Mouse (Mus musculus) midbrain, embryonic 10.5 days (tissue): ENCODE measurements around the gene Olfr417. TPM values are rescaled to one million over a fixed set of nuclear protein-coding genes. Genes with fewer than 3 reads are reported as not detected.
"Not testable (repeated sequence)": the region's sequence is repeated elsewhere in the genome, so short reads cannot be mapped to it uniquely, and the experiment has no call there.

ENCODE experiments used
- DNase-seq: peaks from one replicate; pipeline ENCODE4 v3.0.0-alpha.2; 2017; ENCODE audit warnings: low spot score
- H3K27ac ChIP-seq: fragments of 300-500 bp; sonication (generic); replicated peaks from 2 replicates; pipeline ENCODE4 v1.5.1; 2016; ENCODE audit warnings: mild to moderate bottlenecking
- H3K27me3 ChIP-seq: fragments of 300-500 bp; sonication (generic); 2 replicates; pipeline ENCODE4 v1.6.1; 2016; ENCODE audit warnings: low read depth, mild to moderate bottlenecking; ENCODE audit not compliant: poor library complexity, severe bottlenecking
- H3K36me3 ChIP-seq: fragments of 300-500 bp; sonication (generic); 2 replicates; pipeline ENCODE4 v1.6.1; 2016; ENCODE audit warnings: mild to moderate bottlenecking, moderate library complexity
- H3K4me1 ChIP-seq: fragments of 300-500 bp; sonication (generic); 2 replicates; pipeline ENCODE4 v1.6.1; 2016
- H3K4me3 ChIP-seq: fragments of 300-500 bp; sonication (generic); 2 replicates; pipeline ENCODE4 v1.5.1; 2016; ENCODE audit warnings: mild to moderate bottlenecking, moderate library complexity
- H3K9me3 ChIP-seq: fragments of 300-500 bp; sonication (generic); replicated peaks from 2 replicates; pipeline ENCODE4 v1.6.1; 2016; ENCODE audit warnings: mild to moderate bottlenecking
- WGBS: fragments of 180-500 bp; shearing (Covaris S2); methylation state at CpG from one replicate; pipeline ENCODE4 v1.1.7; 2016; 5-methylcytosine and 5-hydroxymethylcytosine counted together
- polyA plus RNA-seq: library from polyadenylated mRNA; unstranded; fragments of >200 nt; fragmentation: Nextera tagmentation; extraction: Ambion mirVana; gene quantifications from 2 replicates; pipeline ENCODE4 v1.2.1, GENCODE M21; 2016

Gene Olfr417
- polyA plus RNA-seq, result not detected in 2 replicates

DNA sequence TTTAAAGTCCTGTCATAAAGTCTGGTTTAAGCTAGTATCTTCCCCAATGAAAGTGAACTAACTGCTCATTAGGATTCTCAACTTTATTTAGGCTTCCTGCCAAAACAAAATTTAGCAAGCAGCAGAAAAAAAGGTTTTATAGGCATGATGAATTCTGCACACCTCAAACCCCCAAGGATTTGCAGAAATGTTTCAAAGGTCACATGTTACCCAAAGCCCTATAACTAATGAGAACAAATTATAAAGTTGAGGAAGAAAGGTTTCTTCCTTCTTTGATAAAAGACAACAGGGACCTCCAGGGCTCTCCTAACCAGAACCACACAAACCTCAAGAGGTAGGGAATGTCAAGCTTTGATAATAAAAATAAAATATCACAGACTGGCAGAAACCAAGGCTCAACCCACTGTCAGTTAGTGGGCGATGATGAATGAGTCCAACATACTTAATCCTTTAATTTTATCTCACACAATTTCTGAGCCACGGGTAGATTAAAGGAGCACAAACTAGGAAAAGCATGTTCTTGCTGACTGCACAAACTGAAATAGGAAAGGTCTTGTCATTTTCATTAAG is at the start of gene Olfr417:
Gene Olfr417 (plus strand): TSS at position 241 of the 570 bp plus-strand sequence.
- Histone ChIP-seq H3K9me3 (no peaks in the 10 kb centered on the region), H3K4me3 (no peak within 1 kb of the TSS), H3K27me3 (no peaks in the 10 kb centered on the region), H3K36me3 (no peaks in the 10 kb centered on the region), H3K27ac (no peak within 1 kb of the TSS), H3K4me1 (no peaks in the 10 kb centered on the region)
- DNase-seq, result no peak
- WGBS, result 81% methylated on average over 2 of the region's 2 CpGs

GRCm38 (mm10) chr1:174317308-174317707 is 47.6 kb upstream of the Olfr417 start:
- Histone ChIP-seq H3K4me1 (no peaks in the 10 kb centered on the region), H3K9me3 (no peaks in the 10 kb centered on the region), H3K27me3 (no peaks in the 10 kb centered on the region), H3K4me3 (no peak overlapping the region), H3K36me3 (no peaks in the 10 kb centered on the region), H3K27ac (no peak overlapping the region)
- WGBS, result 83% methylated on average over 2 of the region's 2 CpGs
- no peak for DNase-seq

DNA sequence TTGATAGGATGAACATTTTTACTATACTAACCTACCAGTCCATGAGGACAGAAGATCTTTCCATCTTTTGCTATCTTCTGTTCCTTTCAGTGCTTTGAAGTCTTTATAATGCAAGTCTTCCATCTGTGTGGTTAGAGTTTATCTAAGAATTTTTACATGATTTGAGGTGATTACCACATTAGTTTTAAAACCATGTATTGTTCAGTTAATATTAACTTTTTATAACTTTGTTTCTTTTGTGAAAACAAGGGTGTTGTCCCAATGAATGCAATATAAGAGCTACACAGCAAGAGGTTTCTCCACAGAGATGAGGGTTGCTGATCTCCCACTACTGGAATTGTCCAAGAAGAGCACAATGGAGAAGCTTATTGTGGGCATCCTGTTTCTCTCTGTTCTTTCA is 34.7 kb upstream of the Olfr417 start, which contains the start of gene Mptx1:
Gene Mptx1 (plus strand): TSS at position 301 of the 400 bp plus-strand sequence.
- DNase-seq, result no peak
- H3K9me3 ChIP-seq, result no peaks in the 10 kb centered on the region
- no peak within 1 kb of the TSS for H3K27ac ChIP-seq
- H3K36me3 ChIP-seq, result no peaks in the 10 kb centered on the region
- H3K27me3 ChIP-seq, result no peaks in the 10 kb centered on the region
- H3K4me3 ChIP-seq, result no peak within 1 kb of the TSS
- no peaks in the 10 kb centered on the region for H3K4me1 ChIP-seq

GRCm38 (mm10) chr1:174353636-174354035 is 11.3 kb upstream of the Olfr417 start:
- 70% methylated on average over 1 of the region's 1 CpGs for WGBS

DNA sequence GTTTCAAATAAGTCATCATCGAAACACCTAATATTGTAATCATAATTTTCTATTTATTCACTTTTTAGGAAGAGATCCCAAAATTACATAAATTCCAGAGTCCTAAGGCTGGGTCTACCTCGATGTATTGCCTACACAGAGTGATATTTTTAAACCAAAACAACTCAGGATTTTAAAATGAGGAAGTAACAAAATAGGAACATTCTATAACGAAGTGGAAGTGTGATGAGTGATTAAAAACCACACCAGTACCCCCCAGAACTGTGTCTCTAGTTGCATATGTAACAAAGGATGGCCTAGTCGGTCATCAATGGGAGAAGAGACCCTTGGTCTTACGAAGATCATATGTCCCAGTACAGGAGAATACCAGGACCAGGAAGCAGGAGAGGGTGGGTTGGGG is 10.3 kb upstream of the Olfr417 start:
- no peaks in the 10 kb centered on the region for H3K4me1 ChIP-seq
- WGBS, result 80% methylated on average over 5 of the region's 5 CpGs
- no peak overlapping the region for H3K27ac ChIP-seq
- no peaks in the 10 kb centered on the region for H3K9me3 ChIP-seq
- H3K4me3 ChIP-seq, result no peak overlapping the region
- no peak for DNase-seq
- H3K27me3 ChIP-seq, result no peaks in the 10 kb centered on the region
- H3K36me3 ChIP-seq, result no peaks in the 10 kb centered on the region

More at GRCm38 (mm10) chr1:174353636-174354035, 11.3 kb upstream of the Olfr417 start:
- not testable (repeated sequence) for H3K27ac ChIP-seq, H3K4me3 ChIP-seq, H3K9me3 ChIP-seq, DNase-seq, H3K4me1 ChIP-seq, H3K27me3 ChIP-seq, H3K36me3 ChIP-seq

DNA sequence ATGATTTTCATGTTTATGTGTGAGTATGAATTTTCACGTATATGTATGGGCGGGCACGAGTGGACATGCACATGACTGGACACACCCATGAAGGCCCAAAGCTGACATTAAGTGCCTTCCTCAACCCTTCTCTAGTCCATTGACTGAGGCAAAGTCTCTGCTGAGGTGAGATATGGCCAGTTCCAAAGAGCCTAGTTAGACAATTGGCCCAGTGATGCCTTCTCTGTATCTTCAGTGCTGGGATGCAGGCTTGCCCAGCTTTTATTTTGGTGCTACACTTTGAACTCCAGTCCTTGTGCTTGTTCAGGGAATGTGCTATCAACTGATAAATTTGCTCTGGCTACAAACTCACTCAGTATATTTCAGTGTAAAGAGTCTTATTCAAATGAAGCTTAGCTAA is 8.9 kb downstream of the Olfr417 start:
- no peaks in the 10 kb centered on the region for H3K4me1 ChIP-seq
- H3K27me3 ChIP-seq, result no peaks in the 10 kb centered on the region
- no peak overlapping the region for H3K27ac ChIP-seq
- no peaks in the 10 kb centered on the region for H3K9me3 ChIP-seq
- 89% methylated on average over 3 of the region's 3 CpGs for WGBS
- no peak for DNase-seq
- H3K4me3 ChIP-seq, result no peak overlapping the region
- no peaks in the 10 kb centered on the region for H3K36me3 ChIP-seq

DNA sequence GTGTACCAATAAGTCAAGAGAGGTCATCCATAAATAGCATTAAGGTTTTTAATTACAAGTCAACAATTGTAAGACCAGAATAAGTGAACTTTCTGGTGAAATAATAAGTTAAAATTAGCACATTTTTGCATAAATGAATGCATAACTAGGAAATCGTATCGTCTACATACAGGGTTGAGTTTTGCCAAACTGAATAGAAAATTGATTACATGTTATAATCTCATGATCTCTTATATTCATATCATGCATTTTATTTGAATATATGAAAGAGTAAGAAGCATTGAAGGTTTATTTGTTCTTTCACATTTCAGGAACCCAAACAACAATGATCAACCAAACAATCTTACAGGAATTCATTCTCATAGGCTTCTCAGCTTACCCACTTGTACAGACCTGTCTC is 25.8 kb downstream of the Olfr417 start, which contains the start of gene Olfr248:
Gene Olfr248 (plus strand): TSS at position 301 of the 400 bp plus-strand sequence.
- WGBS, result 91% methylated on average over 2 of the region's 2 CpGs
- Histone ChIP-seq H3K36me3 (no peaks in the 10 kb centered on the region), H3K27ac (no peak within 1 kb of the TSS), H3K27me3 (no peaks in the 10 kb centered on the region), H3K4me1 (no peaks in the 10 kb centered on the region), H3K9me3 (no peaks in the 10 kb centered on the region), H3K4me3 (no peak within 1 kb of the TSS)
- DNase-seq, result no peak

- H3K4me1 ChIP-seq, result no peaks in the 10 kb centered on the region
- no peak for DNase-seq
- H3K27ac ChIP-seq, result no peak overlapping the region
- H3K9me3 ChIP-seq, result no peaks in the 10 kb centered on the region
- 89% methylated on average over 4 of the region's 4 CpGs for WGBS
- no peak overlapping the region for H3K4me3 ChIP-seq
- H3K36me3 ChIP-seq, result no peaks in the 10 kb centered on the region
- no peaks in the 10 kb centered on the region for H3K27me3 ChIP-seq
Measured at GRCm38 (mm10) chr1:174422959-174423358, 58.0 kb downstream of the Olfr417 start.

- H3K27me3 ChIP-seq, result no peaks in the 10 kb centered on the region
- H3K4me3 ChIP-seq, result no peak within 1 kb of the TSS
- H3K4me1 ChIP-seq, result no peaks in the 10 kb centered on the region
- DNase-seq, result no peak
- H3K36me3 ChIP-seq, result no peaks in the 10 kb centered on the region
- WGBS, result 74% methylated on average over 1 of the region's 1 CpGs
- H3K27ac ChIP-seq, result no peak within 1 kb of the TSS
- H3K9me3 ChIP-seq, result no peaks in the 10 kb centered on the region
Measured at GRCm38 (mm10) chr1:174423764-174424163, 58.8 kb downstream of the Olfr417 start, which contains the start of gene Olfr414. Olfr414 (plus strand) TSS chr1:174424064.

Other genes with a start within 250 kb of the Olfr417 start
- not detected in 2 replicates for gene Olfr231, start 244.0 kb upstream of the Olfr417 start, polyA plus RNA-seq
- gene Olfr424, start 233.6 kb upstream of the Olfr417 start, polyA plus RNA-seq, result not detected in 2 replicates
- gene Olfr420, start 209.5 kb upstream of the Olfr417 start, polyA plus RNA-seq, result not detected in 2 replicates
- gene Spta1, start 192.3 kb upstream of the Olfr417 start, polyA plus RNA-seq, result 1.4 TPM in 2 replicates
- gene Olfr419, start 113.1 kb upstream of the Olfr417 start, polyA plus RNA-seq, result not detected in 2 replicates
- not detected in 2 replicates for gene Mptx1, start 34.6 kb upstream of the Olfr417 start, polyA plus RNA-seq
- not detected in 2 replicates for gene Olfr248, start 25.9 kb downstream of the Olfr417 start, polyA plus RNA-seq
- gene Olfr414, start 58.9 kb downstream of the Olfr417 start, polyA plus RNA-seq, result not detected in 2 replicates
- gene Olfr220, start 77.0 kb downstream of the Olfr417 start, polyA plus RNA-seq, result not detected in 2 replicates
- gene Fmn2, start 136.7 kb downstream of the Olfr417 start, polyA plus RNA-seq, result 5.6 and 7.3 TPM in 2 replicates